Mouse (Mus musculus) heart, adult 18-20 months (tissue): ENCODE measurements around the gene A630023A22Rik. TPM values are rescaled to one million over a fixed set of nuclear protein-coding genes. Genes with fewer than 3 reads are reported as not detected.

ENCODE experiments used
- DNase-seq, 2 experiments: peaks; one replicate each; pipeline ENCODE4 v3.0.0; 2021 to 2022; ENCODE audit warnings: mixed read lengths in 1 of 2
- long read RNA-seq, 2 experiments: library from polyadenylated mRNA; stranded (forward); transcript quantifications; one replicate each; pipeline ENCODE4 v2.0.0; 2021
- total RNA-seq, 2 experiments: library from RNA; stranded (reverse); gene quantifications; 2 replicates each; pipeline ENCODE4 v1.2.3; 2021

The A630023A22Rik gene
- total RNA-seq: not detected
- long read RNA-seq, experiment 1: 0 reads
- long read RNA-seq, experiment 2: 0 reads

- no peak for DNase-seq
These were observed at the start of gene A630023A22Rik for GRCm38 (mm10) chr14:34102601-34103000. A630023A22Rik (minus strand) TSS chr14:34102754.

- DNase-seq: peak; percentile 59 to 69
These were observed 49.8 kb upstream of the A630023A22Rik start, which contains the start of gene Npy4r for GRCm38 (mm10) chr14:34152342-34152741. Npy4r (minus strand) TSS chr14:34152489.

- DNase-seq: no peak
These were observed 40.4 kb upstream of the A630023A22Rik start for GRCm38 (mm10) chr14:34142915-34143314.

GRCm38 (mm10) chr14:34142316-34142715, 39.8 kb upstream of the A630023A22Rik start:
- no peak for DNase-seq

GRCm38 (mm10) chr14:34139671-34140664, 37.4 kb upstream of the A630023A22Rik start:
- no peak for DNase-seq

GRCm38 (mm10) chr14:34135391-34135790, 32.8 kb upstream of the A630023A22Rik start:
- DNase-seq: no peak

- no peak for DNase-seq
These were observed 28.7 kb upstream of the A630023A22Rik start for GRCm38 (mm10) chr14:34131216-34131615.

- DNase-seq: no peak
These were observed 19.1 kb upstream of the A630023A22Rik start for GRCm38 (mm10) chr14:34121691-34122090.

GRCm38 (mm10) chr14:34120923-34121351, 18.4 kb upstream of the A630023A22Rik start:
- DNase-seq: no peak

- DNase-seq: peak; percentile 26 to 29
These were observed 17.7 kb upstream of the A630023A22Rik start for GRCm38 (mm10) chr14:34120016-34120910.

- peak; percentile 30 to 54 for DNase-seq
These were observed 16.6 kb upstream of the A630023A22Rik start for GRCm38 (mm10) chr14:34119046-34119723.

GRCm38 (mm10) chr14:34114311-34114710, 11.8 kb upstream of the A630023A22Rik start:
- no peak for DNase-seq

GRCm38 (mm10) chr14:34107594-34107993, 5.0 kb upstream of the A630023A22Rik start:
- DNase-seq: no peak

- peak in 1 of 2 experiments; percentile 47 for DNase-seq
These were observed 4.0 kb upstream of the A630023A22Rik start for GRCm38 (mm10) chr14:34106389-34107062.

GRCm38 (mm10) chr14:34104892-34105291, 2.3 kb upstream of the A630023A22Rik start:
- peak; percentile 75 to 86 for DNase-seq

GRCm38 (mm10) chr14:34103855-34104254, 1.3 kb upstream of the A630023A22Rik start:
- DNase-seq: no peak

GRCm38 (mm10) chr14:34096161-34096560, 6.4 kb downstream of the A630023A22Rik start:
- no peak for DNase-seq

GRCm38 (mm10) chr14:34092856-34093255, 9.7 kb downstream of the A630023A22Rik start:
- DNase-seq: no peak

GRCm38 (mm10) chr14:34091475-34091874, 11.1 kb downstream of the A630023A22Rik start:
- DNase-seq: no peak

GRCm38 (mm10) chr14:34089796-34090195, 12.8 kb downstream of the A630023A22Rik start:
- no peak for DNase-seq

- DNase-seq: no peak
These were observed 14.6 kb downstream of the A630023A22Rik start for GRCm38 (mm10) chr14:34087856-34088398.
